Mouse (Mus musculus) MEL (cell line): Measurements from ENCODE around the gene Ccnyl1. TPM values are rescaled to one million over a fixed set of nuclear protein-coding genes. Genes with fewer than 3 reads are reported as not detected.

Source experiments
- DNase-seq: peaks from one replicate; pipeline ENCODE4 v3.0.0; 2011; ENCODE audit warnings: low read depth, low spot score
- H3K27ac ChIP-seq: 2 replicates; pipeline ENCODE4 v1.5.1; 2012; ENCODE audit warnings: low read depth, mild to moderate bottlenecking, control low read depth, low read length, moderate library complexity; ENCODE audit not compliant: control insufficient read depth
- H3K27me3 ChIP-seq, 2 experiments: fragments of 150-350 bp in 1 of 2; sonication (generic) in 1 of 2; 2 replicates each; pipeline ENCODE4 v1.6.1; 2012; ENCODE audit warnings: low read length in 2 of 2, mild to moderate bottlenecking in 2 of 2, improper control_type of control experiment in 1 of 2, moderate library complexity in 1 of 2; ENCODE audit not compliant: insufficient read depth in 2 of 2, control insufficient read depth in 1 of 2
- H3K36me3 ChIP-seq, 2 experiments: 2 replicates each; pipeline ENCODE4 v1.6.1; 2012 to 2014; ENCODE audit warnings: low read length in 2 of 2, improper control_type of control experiment in 1 of 2, inconsistent platforms in 1 of 2, mild to moderate bottlenecking in 1 of 2; ENCODE audit not compliant: insufficient read depth in 2 of 2, control insufficient read depth in 1 of 2
- H3K4me1 ChIP-seq, 2 experiments: fragments of 150-350 bp in 1 of 2; sonication (generic) in 1 of 2; 2 replicates each; pipeline ENCODE4 v1.6.1; 2012; ENCODE audit warnings: low read length in 2 of 2, improper control_type of control experiment in 1 of 2, mild to moderate bottlenecking in 1 of 2; ENCODE audit not compliant: insufficient read depth in 2 of 2, control insufficient read depth in 1 of 2
- H3K4me3 ChIP-seq, 2 experiments: fragments of 150-350 bp in 1 of 2; sonication (generic) in 1 of 2; 2 replicates each; pipeline ENCODE4 v1.5.1; 2012; ENCODE audit warnings: low read depth in 2 of 2, low read length in 2 of 2, mild to moderate bottlenecking in 2 of 2, moderate library complexity in 2 of 2, control low read depth in 1 of 2, improper control_type of control experiment in 1 of 2; ENCODE audit not compliant: control insufficient read depth in 1 of 2, insufficient read depth in 1 of 2
- H3K79me2 ChIP-seq: 2 replicates; pipeline ENCODE4 v1.6.1; 2012; ENCODE audit warnings: mild to moderate bottlenecking, low read length, moderate library complexity; ENCODE audit not compliant: control insufficient read depth, poor library complexity, insufficient read depth
- H3K9ac ChIP-seq: 2 replicates; pipeline ENCODE4 v1.6.1; 2012; ENCODE audit warnings: low read depth, mild to moderate bottlenecking, control low read depth, low read length, moderate library complexity; ENCODE audit not compliant: control insufficient read depth, poor library complexity, severe bottlenecking
- H3K9me3 ChIP-seq: fragments of 150-350 bp; sonication (generic); replicated peaks from 2 replicates; pipeline ENCODE4 v1.6.1; 2012; ENCODE audit warnings: mild to moderate bottlenecking, low read length, improper control_type of control experiment, moderate library complexity; ENCODE audit not compliant: insufficient read depth
- CHD1 ChIP-seq: IDR thresholded peaks from 2 replicates; pipeline ENCODE4 v1.6.1; 2012; ENCODE audit warnings: low read depth, mild to moderate bottlenecking, inconsistent platforms, low read length, improper control_type of control experiment
- E2F4 ChIP-seq: IDR thresholded peaks from 2 replicates; pipeline ENCODE4 v1.6.1; 2011; ENCODE audit warnings: low read depth, low read length, improper control_type of control experiment, borderline replicate concordance
- ELF1 ChIP-seq: IDR thresholded peaks from 2 replicates; pipeline ENCODE4 v1.6.1; 2014; ENCODE audit warnings: low read depth, mild to moderate bottlenecking, inconsistent platforms, low read length, improper control_type of control experiment, moderate library complexity
- GATA1 ChIP-seq: IDR thresholded peaks from 2 replicates; pipeline ENCODE4 v1.6.1; 2011; ENCODE audit warnings: low read depth, low read length, improper control_type of control experiment
- HCFC1 ChIP-seq: IDR thresholded peaks from 2 replicates; pipeline ENCODE4 v1.6.1; 2012; ENCODE audit warnings: low read depth, mild to moderate bottlenecking, inconsistent platforms, low read length, improper control_type of control experiment, moderate library complexity
- KAT2A ChIP-seq: conservative IDR thresholded peaks from 2 replicates; pipeline ENCODE4 v1.6.1; 2012; ENCODE audit warnings: low read depth, low read length, improper control_type of control experiment, inconsistent platforms
- MAX ChIP-seq: IDR thresholded peaks from 2 replicates; pipeline ENCODE4 v1.6.1; 2011; ENCODE audit warnings: low read length, improper control_type of control experiment
- MAZ ChIP-seq: IDR thresholded peaks from 2 replicates; pipeline ENCODE4 v1.6.1; 2012; ENCODE audit warnings: low read depth, mild to moderate bottlenecking, inconsistent platforms, low read length, improper control_type of control experiment
- MYC ChIP-seq: IDR thresholded peaks from 2 replicates; pipeline ENCODE4 v1.6.1; 2011; ENCODE audit warnings: low read depth, mild to moderate bottlenecking, low read length, improper control_type of control experiment, moderate library complexity
- NRF1 ChIP-seq: IDR thresholded peaks from 2 replicates; pipeline ENCODE4 v1.6.1; 2014; ENCODE audit warnings: low read depth, mild to moderate bottlenecking, inconsistent platforms, low read length, improper control_type of control experiment, moderate library complexity; ENCODE audit not compliant: poor library complexity, insufficient read depth, severe bottlenecking
- RAD21 ChIP-seq: IDR thresholded peaks from 2 replicates; pipeline ENCODE4 v1.6.1; 2011; ENCODE audit warnings: mild to moderate bottlenecking, low read depth, low read length, improper control_type of control experiment
- RCOR1 ChIP-seq: IDR thresholded peaks from 2 replicates; pipeline ENCODE4 v1.6.1; 2012; ENCODE audit warnings: low read depth, mild to moderate bottlenecking, inconsistent platforms, low read length, improper control_type of control experiment
- SIN3A ChIP-seq: IDR thresholded peaks from 2 replicates; pipeline ENCODE4 v1.6.1; 2012; ENCODE audit warnings: low read length, improper control_type of control experiment, inconsistent platforms
- TAL1 ChIP-seq: IDR thresholded peaks from 2 replicates; pipeline ENCODE4 v1.6.1; 2012; ENCODE audit warnings: mild to moderate bottlenecking, inconsistent platforms, low read length, moderate library complexity, mixed read lengths
- TBP ChIP-seq: IDR thresholded peaks from 2 replicates; pipeline ENCODE4 v1.8.0; 2011; ENCODE audit warnings: low read depth, low read length, improper control_type of control experiment
- USF1 ChIP-seq: IDR thresholded peaks from 2 replicates; pipeline ENCODE4 v1.6.1; 2014; ENCODE audit warnings: low read depth, mild to moderate bottlenecking, inconsistent platforms, low read length, improper control_type of control experiment, moderate library complexity
- ZMIZ1 ChIP-seq: IDR thresholded peaks from 2 replicates; pipeline ENCODE4 v1.6.1; 2012; ENCODE audit warnings: low read depth, mild to moderate bottlenecking, inconsistent platforms, low read length, improper control_type of control experiment, moderate library complexity
- polyA plus RNA-seq, 2 experiments: library from polyadenylated mRNA; stranded (reverse) in 1 of 2; unstranded in 1 of 2; fragments of >175 nt in 1 of 2; fragments of >200 nt in 1 of 2; gene quantifications; 2 replicates each; pipeline versions ENCODE4 v1.2.1 to v1.2.4; 2012; ENCODE audit warnings: low replicate concordance in 2 of 2, low read depth in 1 of 2; ENCODE audit not compliant: insufficient read length in 2 of 2, insufficient read depth in 1 of 2, missing spikeins in 1 of 2
- total RNA-seq: library from RNA; depleted of rRNA; stranded (reverse); fragments of 300-350 nt; gene quantifications from 2 replicates; pipeline ENCODE4 v1.2.3, GENCODE M21; 2012

The Ccnyl1 gene
- total and polyA plus RNA-seq, 3 experiments: 3.0 to 18.1 TPM; not detected in 1

DNA sequence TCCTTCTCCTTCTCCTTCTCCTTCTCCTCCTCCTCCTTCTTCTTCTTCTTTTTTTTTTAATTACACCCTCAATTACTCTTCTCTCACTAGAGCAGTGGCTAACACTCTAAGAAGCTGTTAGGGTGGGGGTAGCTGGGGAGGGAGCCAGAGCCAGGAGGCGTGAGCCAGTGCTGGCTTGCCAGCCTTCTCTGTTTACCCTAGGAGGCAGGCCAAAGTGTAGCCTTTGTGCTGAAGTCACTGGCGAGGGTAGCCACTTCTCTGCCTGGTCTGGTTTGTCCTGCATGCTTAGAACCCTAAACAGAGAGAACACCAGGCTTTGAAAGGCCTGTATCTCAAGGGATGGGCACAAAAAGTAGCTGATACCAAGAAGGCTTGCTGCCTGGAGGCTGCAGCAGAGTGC is 67.0 kb downstream of the Ccnyl1 start:
- TF ChIP-seq KAT2A: no peak
- TF ChIP-seq CHD1: no peak
- TF ChIP-seq ZMIZ1: no peak
- TF ChIP-seq MYC: no peak
- TF ChIP-seq SIN3A: no peak
- Histone ChIP-seq H3K27ac (no peak overlapping the region), H3K9me3 (no peaks in the 10 kb centered on the region), H3K4me3 (no peak overlapping the region), H3K79me2 (no peaks in the 10 kb centered on the region), H3K36me3 (no peaks in the 10 kb centered on the region; a peak in 1 of 4 replicates), H3K27me3 (no peaks in the 10 kb centered on the region), H3K4me1 (peaks cover 2 to 8% of the 10 kb centered on the region in 2 experiments; a peak in 2 of 4 replicates), H3K9ac (no peak overlapping the region)
- no peak for DNase-seq

DNA sequence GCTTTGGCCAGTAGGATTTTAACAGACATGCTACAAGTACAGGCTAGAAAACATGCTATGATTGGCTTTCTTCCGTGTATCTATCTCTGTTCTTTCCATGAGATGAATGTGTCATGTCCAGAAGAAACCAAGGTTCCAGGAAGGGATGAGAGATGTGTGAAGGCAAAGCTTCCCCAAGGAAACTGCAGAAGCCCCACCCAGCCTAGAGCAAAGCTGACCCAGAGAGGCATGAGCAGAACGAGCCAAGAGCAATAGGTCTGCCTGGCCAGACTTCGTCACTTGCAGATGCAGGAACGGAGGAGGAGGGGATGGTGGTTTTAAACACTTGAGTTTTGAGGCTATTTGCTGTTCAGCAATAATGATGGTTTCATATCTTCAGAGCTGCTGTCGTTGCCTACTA is 67.5 kb downstream of the Ccnyl1 start:
- no peaks in the 10 kb centered on the region for H3K79me2 ChIP-seq
- H3K27ac ChIP-seq: no peak overlapping the region
- no peak overlapping the region for H3K4me3 ChIP-seq
- H3K9ac ChIP-seq: no peak overlapping the region
- no peak for TF ChIP-seq HCFC1
- no peak for TF ChIP-seq RCOR1
- TF ChIP-seq TBP: no peak
- no peak for TF ChIP-seq NRF1
- no peak for TF ChIP-seq SIN3A
- TF ChIP-seq KAT2A: no peak
- TF ChIP-seq TAL1: no peak
- TF ChIP-seq USF1: no peak
- TF ChIP-seq ELF1: no peak
- no peak for TF ChIP-seq E2F4
- TF ChIP-seq MYC: no peak
- TF ChIP-seq RAD21: no peak
- TF ChIP-seq MAZ: no peak
- no peak for TF ChIP-seq MAX
- no peak for TF ChIP-seq GATA1
- peaks cover 2 to 8% of the 10 kb centered on the region in 2 experiments; a peak in 2 of 4 replicates for H3K4me1 ChIP-seq
- no peak for DNase-seq
- no peaks in the 10 kb centered on the region for H3K27me3 ChIP-seq
- no peaks in the 10 kb centered on the region for H3K9me3 ChIP-seq
- H3K36me3 ChIP-seq: no peaks in the 10 kb centered on the region; a peak in 1 of 4 replicates
